Mouse (Mus musculus) heart, postnatal 0 days (tissue): ENCODE measurements around the gene Uqcc1.

ENCODE experiments used
- CTCF ChIP-seq: IDR thresholded peaks from 2 replicates; pipeline ENCODE4 v1.5.1; 2016; ENCODE audit warnings: antibody characterized with exemption, control low read depth, low read depth
- EP300 ChIP-seq: IDR thresholded peaks from 2 replicates; pipeline ENCODE4 v1.6.1; 2016; ENCODE audit warnings: antibody characterized with exemption, low read depth

- TF ChIP-seq CTCF (no peak), EP300 (no peak)
These were observed 34.9 kb downstream of the Uqcc1 start for GRCm38 (mm10) chr2:155895046-155895735.
